Mouse (Mus musculus) cerebellum, adult 9-11 months (tissue): ENCODE data around the gene Myo10.

ENCODE experiments used
- DNase-seq: peaks from one replicate; pipeline ENCODE4 v3.0.0; 2022

Myo10 gene

GRCm38 (mm10) chr15:25854270-25854904 is 232.1 kb downstream of the Myo10 start:
- DNase-seq = no peak

- no peak for DNase-seq
Observed at GRCm38 (mm10) chr15:25858611-25859058, 236.3 kb downstream of the Myo10 start.

GRCm38 (mm10) chr15:25859469-25859868 is 237.1 kb downstream of the Myo10 start:
- DNase-seq = no peak

GRCm38 (mm10) chr15:25861900-25862299 is 239.6 kb downstream of the Myo10 start:
- DNase-seq = no peak
